Mouse (Mus musculus) lung, adult 2 months (tissue): ENCODE data around the gene Aldh3b1.

Source experiments
- CTCF ChIP-seq: fragments of 200-500 bp; IDR thresholded peaks from 2 replicates; pipeline ENCODE4 v1.5.1; 2011; ENCODE audit warnings: mild to moderate bottlenecking, low read length, control low read depth; ENCODE audit not compliant: insufficient read depth
- POLR2A ChIP-seq: fragments of 200-500 bp; IDR thresholded peaks from 2 replicates; pipeline ENCODE4 v1.6.1; 2011; ENCODE audit warnings: low read depth, mild to moderate bottlenecking, control low read depth, low read length, borderline replicate concordance; ENCODE audit errors: extremely low read depth

DNA sequence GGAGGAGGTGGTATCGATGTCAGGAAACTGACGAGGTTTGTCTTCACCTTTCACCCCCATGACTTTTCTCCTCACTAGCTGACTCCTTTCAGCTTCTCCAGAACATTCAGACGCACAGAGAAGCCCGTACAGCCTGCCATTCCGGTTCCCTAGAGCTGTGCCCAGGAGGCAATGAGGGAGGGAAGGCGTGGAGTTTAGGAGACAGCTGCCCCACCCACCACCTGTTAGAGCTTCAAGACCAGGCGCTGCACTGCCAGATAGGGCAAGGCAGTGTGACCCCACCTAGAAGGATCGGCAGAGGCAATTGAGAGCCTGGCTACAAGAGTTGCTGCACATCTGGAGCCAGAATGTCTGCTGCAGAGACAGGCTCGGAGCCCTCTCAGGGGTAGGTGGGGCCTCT lies 42.6 kb upstream of the Aldh3b1 start, which contains the start of gene Aldh3b2:
- TF ChIP-seq CTCF (no peak), POLR2A (no peak)
